Mouse (Mus musculus) MEL (cell line): ENCODE results near the gene Foxd1. TPM values are rescaled to one million over a fixed set of nuclear protein-coding genes. Genes with fewer than 3 reads are reported as not detected.

Experiments used
- polyA plus RNA-seq, 2 experiments: library from polyadenylated mRNA; stranded (reverse) in 1 of 2; unstranded in 1 of 2; fragments of >175 nt in 1 of 2; fragments of >200 nt in 1 of 2; gene quantifications; 2 replicates each; pipeline versions ENCODE4 v1.2.1 to v1.2.4; 2012; ENCODE audit warnings: low replicate concordance in 2 of 2, low read depth in 1 of 2; ENCODE audit not compliant: insufficient read length in 2 of 2, insufficient read depth in 1 of 2, missing spikeins in 1 of 2
- total RNA-seq: library from RNA; depleted of rRNA; stranded (reverse); fragments of 300-350 nt; gene quantifications from 2 replicates; pipeline ENCODE4 v1.2.3, GENCODE M21; 2012; rRNA removed

The Foxd1 gene
- total and polyA plus RNA-seq, 3 experiments, result not detected

Other genes starting within 250 kb of the Foxd1 start
- gene Arhgef28, start 147.8 kb upstream of the Foxd1 start, total RNA-seq, result not detected in 2 replicates
- gene Arhgef28, start 147.8 kb upstream of the Foxd1 start, polyA plus RNA-seq, result not detected
- gene Utp15, start 91.2 kb upstream of the Foxd1 start, total RNA-seq, result 50.8 and 60.8 TPM in 2 replicates
- gene Utp15, start 91.2 kb upstream of the Foxd1 start, polyA plus RNA-seq, result 10 to 100 TPM in 1 of 2 experiments, not detected in 1; 40.3 TPM
- gene Ankra2, start 91.2 kb upstream of the Foxd1 start, total RNA-seq, result 8.1 and 10.4 TPM in 2 replicates
- 10 to 100 TPM in 1 of 2 experiments, not detected in 1; 14.7 TPM for gene Ankra2, start 91.2 kb upstream of the Foxd1 start, polyA plus RNA-seq
- gene Gm21976, start 74.4 kb upstream of the Foxd1 start, total RNA-seq, result not detected in 2 replicates
- not detected for gene Gm21976, start 74.4 kb upstream of the Foxd1 start, polyA plus RNA-seq
- 1,152 and 1,208 TPM in 2 replicates for gene Btf3, start 37.2 kb upstream of the Foxd1 start, total RNA-seq
- gene Btf3, start 37.2 kb upstream of the Foxd1 start, polyA plus RNA-seq, result 1,000 to 10,000 TPM in 1 of 2 experiments, 100 to 1,000 TPM in 1; 227 to 1,291 TPM
- 7.7 and 10.5 TPM in 2 replicates for gene Gm10320, start 137.8 kb downstream of the Foxd1 start, total RNA-seq
- under 1 TPM in 1 of 2 experiments, not detected in 1; 0.29 TPM for gene Gm10320, start 137.8 kb downstream of the Foxd1 start, polyA plus RNA-seq